Mouse (Mus musculus) hindbrain, embryonic 13.5 days (tissue): ENCODE measurements around the gene Gm10057. TPM values are rescaled to one million over a fixed set of nuclear protein-coding genes. Genes with fewer than 3 reads are reported as not detected.
"Not testable (repeated sequence)": the region's sequence is repeated elsewhere in the genome, so short reads cannot be mapped to it uniquely, and the experiment has no call there.

ENCODE experiments used
- ATAC-seq: fragments of 200-750 bp; cut with Nextera tagmentation; 2 replicates; pipeline ENCODE4 v1.8.0; 2017; ENCODE audit warnings: moderate TSS enrichment; ENCODE audit not compliant: low FRiP score
- H3K27ac ChIP-seq: fragments of 300-500 bp; sonication (generic); 2 replicates; pipeline ENCODE4 v1.5.1; 2015; ENCODE audit warnings: inconsistent platforms, mild to moderate bottlenecking, moderate library complexity
- H3K27me3 ChIP-seq: fragments of 300-500 bp; sonication (generic); 2 replicates; pipeline ENCODE4 v1.6.1; 2015; ENCODE audit warnings: mild to moderate bottlenecking, inconsistent platforms
- H3K36me3 ChIP-seq: fragments of 300-500 bp; sonication (generic); 2 replicates; pipeline ENCODE4 v1.6.1; 2015; ENCODE audit warnings: mild to moderate bottlenecking, inconsistent platforms
- H3K4me1 ChIP-seq: fragments of 300-500 bp; sonication (generic); replicated peaks from 2 replicates; pipeline ENCODE4 v1.6.1; 2015; ENCODE audit warnings: inconsistent platforms
- H3K4me2 ChIP-seq: fragments of 300-500 bp; sonication (generic); 2 replicates; pipeline ENCODE4 v1.6.1; 2015; ENCODE audit warnings: inconsistent platforms, mild to moderate bottlenecking, moderate library complexity
- H3K4me3 ChIP-seq: fragments of 300-500 bp; sonication (generic); 2 replicates; pipeline ENCODE4 v1.5.1; 2015; ENCODE audit warnings: mild to moderate bottlenecking, inconsistent platforms
- H3K9ac ChIP-seq: fragments of 300-500 bp; sonication (generic); 2 replicates; pipeline ENCODE4 v1.6.1; 2015; ENCODE audit warnings: mild to moderate bottlenecking, inconsistent platforms
- H3K9me3 ChIP-seq: fragments of 300-500 bp; sonication (generic); 2 replicates; pipeline ENCODE4 v1.6.1; 2016; ENCODE audit warnings: inconsistent platforms
- polyA plus RNA-seq: library from polyadenylated mRNA; unstranded; fragments of >200 nt; fragmentation: Nextera tagmentation; extraction: Ambion mirVana; gene quantifications from 2 replicates; pipeline ENCODE4 v1.2.1, GENCODE M21; 2015

Gene Gm10057
- not detected in 2 replicates for polyA plus RNA-seq

DNA sequence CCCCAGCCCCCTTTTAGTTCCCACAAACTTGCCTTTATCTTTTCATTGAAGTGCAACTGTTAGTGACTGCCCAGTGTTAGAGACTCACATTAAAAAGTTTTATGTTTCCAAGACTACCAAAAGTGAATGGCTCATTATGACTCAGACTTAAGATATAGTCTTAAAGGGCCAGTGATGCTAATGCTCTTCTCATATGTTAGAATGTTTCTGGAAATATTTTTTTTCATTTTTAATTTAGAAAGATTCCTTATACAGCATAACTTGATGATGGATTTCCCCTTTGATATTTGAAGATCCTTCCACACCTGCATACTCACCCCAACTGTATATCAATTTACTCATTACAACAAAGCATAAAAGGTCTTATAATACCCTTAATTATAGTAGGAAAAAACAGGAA lies at the start of gene Gm10057:
Gm10057 (minus strand) TSS at position 101 of the 400 bp plus-strand sequence.
- not testable (repeated sequence) for H3K9me3 ChIP-seq, H3K4me3 ChIP-seq, H3K36me3 ChIP-seq, H3K4me1 ChIP-seq, H3K27me3 ChIP-seq, H3K27ac ChIP-seq, H3K4me2 ChIP-seq, H3K9ac ChIP-seq, ATAC-seq

DNA sequence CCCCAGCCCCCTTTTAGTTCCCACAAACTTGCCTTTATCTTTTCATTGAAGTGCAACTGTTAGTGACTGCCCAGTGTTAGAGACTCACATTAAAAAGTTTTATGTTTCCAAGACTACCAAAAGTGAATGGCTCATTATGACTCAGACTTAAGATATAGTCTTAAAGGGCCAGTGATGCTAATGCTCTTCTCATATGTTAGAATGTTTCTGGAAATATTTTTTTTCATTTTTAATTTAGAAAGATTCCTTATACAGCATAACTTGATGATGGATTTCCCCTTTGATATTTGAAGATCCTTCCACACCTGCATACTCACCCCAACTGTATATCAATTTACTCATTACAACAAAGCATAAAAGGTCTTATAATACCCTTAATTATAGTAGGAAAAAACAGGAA lies 21.1 kb downstream of the Gm10057 start, which contains the start of gene 4921511M17Rik:
4921511M17Rik (minus strand) TSS at position 101 of the 400 bp plus-strand sequence.
- not testable (repeated sequence) for ATAC-seq

DNA sequence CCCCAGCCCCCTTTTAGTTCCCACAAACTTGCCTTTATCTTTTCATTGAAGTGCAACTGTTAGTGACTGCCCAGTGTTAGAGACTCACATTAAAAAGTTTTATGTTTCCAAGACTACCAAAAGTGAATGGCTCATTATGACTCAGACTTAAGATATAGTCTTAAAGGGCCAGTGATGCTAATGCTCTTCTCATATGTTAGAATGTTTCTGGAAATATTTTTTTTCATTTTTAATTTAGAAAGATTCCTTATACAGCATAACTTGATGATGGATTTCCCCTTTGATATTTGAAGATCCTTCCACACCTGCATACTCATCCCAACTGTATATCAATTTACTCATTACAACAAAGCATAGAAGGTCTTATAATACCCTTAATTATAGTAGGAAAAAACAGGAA lies 42.3 kb downstream of the Gm10057 start, which contains the start of gene Samt1:
Samt1 (minus strand) TSS at position 101 of the 400 bp plus-strand sequence.
- not testable (repeated sequence) for H3K27me3 ChIP-seq, H3K4me3 ChIP-seq, H3K4me1 ChIP-seq, H3K36me3 ChIP-seq, H3K9ac ChIP-seq, H3K9me3 ChIP-seq, H3K4me2 ChIP-seq, ATAC-seq, H3K27ac ChIP-seq

More for the DNA sequence above, 21.1 kb downstream of the Gm10057 start, which contains the start of gene 4921511M17Rik:
- not testable (repeated sequence) for H3K27me3 ChIP-seq, H3K4me1 ChIP-seq, H3K4me3 ChIP-seq, H3K9me3 ChIP-seq, H3K27ac ChIP-seq, H3K4me2 ChIP-seq, H3K9ac ChIP-seq, H3K36me3 ChIP-seq

Other genes starting within 250 kb of the Gm10057 start
- gene Spin2c, start 222.8 kb downstream of the Gm10057 start, polyA plus RNA-seq, result 21.0 and 22.4 TPM in 2 replicates
- not detected in 2 replicates for gene Samt1, start 42.4 kb downstream of the Gm10057 start, polyA plus RNA-seq
- gene 4921511M17Rik, start 21.2 kb downstream of the Gm10057 start, polyA plus RNA-seq, result not detected in 2 replicates
- not detected in 2 replicates for gene Gm15140, start 65.6 kb upstream of the Gm10057 start, polyA plus RNA-seq